Mouse (Mus musculus): ENCODE results near the gene Fbxw26. TPM values are rescaled to one million over a fixed set of nuclear protein-coding genes. Genes with fewer than 3 reads are reported as not detected.

The Fbxw26 gene
- not detected for polyA plus RNA-seq (2014; fragmentation: Illumina TruSeq; extraction: RNeasy Lipid Tissue Mini Kit (QIAGEN cat#74804); ENCODE audit: low replicate concordance)

DNA sequence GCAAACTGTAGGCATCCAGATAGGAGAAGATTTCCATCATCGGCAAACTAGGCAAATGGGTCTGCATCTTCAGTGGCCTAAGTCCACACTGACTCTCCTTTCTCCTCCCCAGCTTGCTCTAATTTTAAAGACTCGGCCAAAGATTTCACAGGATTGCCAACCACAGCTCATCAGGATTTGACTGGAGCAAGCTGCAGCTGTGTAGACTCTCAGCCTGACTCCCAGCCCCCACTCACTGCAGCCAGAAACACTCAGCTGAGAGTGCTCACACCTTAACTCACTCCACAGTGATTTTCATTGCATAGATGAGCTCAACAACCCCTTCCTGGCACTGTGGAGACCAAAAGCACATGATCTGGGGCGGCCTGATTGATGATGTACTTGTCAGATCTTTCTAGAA, at the start of gene Fbxw26:
TSS of gene Fbxw26 (minus strand) at position 101 of the 400 bp plus-strand sequence.

DNA sequence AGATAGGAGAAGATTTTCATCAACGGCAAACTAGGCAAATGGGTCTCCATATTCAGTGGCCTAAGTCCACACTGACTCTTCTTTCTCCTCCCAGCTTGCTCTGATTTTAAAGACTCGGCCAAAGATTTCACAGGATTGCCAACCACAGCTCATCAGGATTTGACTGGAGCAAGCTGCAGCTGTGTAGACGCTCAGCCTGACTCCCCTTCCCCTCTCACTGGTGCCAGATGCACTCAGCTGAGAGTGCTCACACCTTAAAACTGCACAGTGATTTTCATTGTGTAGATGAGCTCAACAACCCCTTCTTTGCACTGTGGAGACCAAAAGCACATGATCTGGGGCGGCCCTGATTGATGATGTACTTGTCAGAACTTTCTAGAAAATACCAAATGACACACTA, 44.7 kb upstream of the Fbxw26 start, which contains the start of gene Fbxw27:
TSS of gene Fbxw27 (minus strand) at position 101 of the 400 bp plus-strand sequence.

DNA sequence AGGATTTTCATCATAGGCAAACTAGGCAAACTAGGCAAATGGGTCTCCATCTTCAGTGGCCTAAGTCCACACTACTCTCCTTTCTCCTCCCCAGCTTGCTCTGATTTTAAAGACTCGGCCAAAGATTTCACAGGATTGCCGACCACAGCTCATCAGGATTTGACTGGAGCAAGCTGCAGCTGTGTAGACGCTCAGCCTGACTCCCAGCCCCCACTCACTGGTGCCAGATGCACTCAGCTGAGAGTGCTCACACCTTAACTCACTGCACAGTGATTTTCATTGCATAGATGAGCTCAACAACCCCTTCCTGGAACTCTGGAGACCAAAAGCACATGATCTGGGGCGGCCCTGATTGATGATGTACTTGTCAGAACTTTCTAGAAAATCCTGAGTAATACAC, 43.3 kb downstream of the Fbxw26 start, which contains the start of gene Fbxw18:
TSS of gene Fbxw18 (minus strand) at position 101 of the 400 bp plus-strand sequence.

Other genes with a start within 250 kb of the Fbxw26 start
- gene Fbxw15, start 177.8 kb downstream of the Fbxw26 start, polyA plus RNA-seq (2014; fragmentation: Illumina TruSeq; extraction: RNeasy Lipid Tissue Mini Kit (QIAGEN cat#74804); ENCODE audit: low replicate concordance), result 0.33 TPM
- gene Fbxw24, start 120.0 kb downstream of the Fbxw26 start, polyA plus RNA-seq (2014; fragmentation: Illumina TruSeq; extraction: RNeasy Lipid Tissue Mini Kit (QIAGEN cat#74804); ENCODE audit: low replicate concordance), result not detected
- gene Fbxw25, start 81.4 kb downstream of the Fbxw26 start, polyA plus RNA-seq (2014; fragmentation: Illumina TruSeq; extraction: RNeasy Lipid Tissue Mini Kit (QIAGEN cat#74804); ENCODE audit: low replicate concordance), result not detected
- gene Fbxw18, start 43.4 kb downstream of the Fbxw26 start, polyA plus RNA-seq (2014; fragmentation: Illumina TruSeq; extraction: RNeasy Lipid Tissue Mini Kit (QIAGEN cat#74804); ENCODE audit: low replicate concordance), result not detected
- gene Fbxw27, start 44.6 kb upstream of the Fbxw26 start, polyA plus RNA-seq (2014; fragmentation: Illumina TruSeq; extraction: RNeasy Lipid Tissue Mini Kit (QIAGEN cat#74804); ENCODE audit: low replicate concordance), result not detected
- gene Spink8, start 66.2 kb upstream of the Fbxw26 start, polyA plus RNA-seq (2014; fragmentation: Illumina TruSeq; extraction: RNeasy Lipid Tissue Mini Kit (QIAGEN cat#74804); ENCODE audit: low replicate concordance), result not detected
- 1.6 TPM for gene Nme6, start 86.7 kb upstream of the Fbxw26 start, polyA plus RNA-seq (2014; fragmentation: Illumina TruSeq; extraction: RNeasy Lipid Tissue Mini Kit (QIAGEN cat#74804); ENCODE audit: low replicate concordance)
- gene Camp, start 103.5 kb upstream of the Fbxw26 start, polyA plus RNA-seq (2014; fragmentation: Illumina TruSeq; extraction: RNeasy Lipid Tissue Mini Kit (QIAGEN cat#74804); ENCODE audit: low replicate concordance), result not detected
- gene Cdc25a, start 129.5 kb upstream of the Fbxw26 start, polyA plus RNA-seq (2014; fragmentation: Illumina TruSeq; extraction: RNeasy Lipid Tissue Mini Kit (QIAGEN cat#74804); ENCODE audit: low replicate concordance), result 54.8 TPM
- 18.3 TPM for gene Map4, start 185.4 kb upstream of the Fbxw26 start, polyA plus RNA-seq (2014; fragmentation: Illumina TruSeq; extraction: RNeasy Lipid Tissue Mini Kit (QIAGEN cat#74804); ENCODE audit: low replicate concordance)

All from small intestine, adult 10 weeks (tissue).